Mouse (Mus musculus) adrenal gland (tissue): ENCODE measurements around the gene Pcbd2.
"Not testable (repeated sequence)": the region's sequence is repeated elsewhere in the genome, so short reads cannot be mapped to it uniquely, and the experiment has no call there.

ENCODE experiments used
- intact Hi-C: fragments of 180-260 bp; cut with DNase I; formaldehyde crosslinking; loops from one replicate; pipeline ENCODE4 v1.15.1; 2025
- long read RNA-seq, 2 experiments: library from polyadenylated mRNA; unstranded; transcript quantifications; one replicate each; pipeline ENCODE4 v2.0.0; 2020; ENCODE audit warnings: borderline replicate concordance in 1 of 2; ENCODE audit not compliant: insufficient replicate concordance in 1 of 2

The Pcbd2 gene
- long read RNA-seq, experiment 1, transcript Pcbd2-201 (4 exons, 544 nt) = major isoform, 49 of 69 reads
- long read RNA-seq, experiment 1, partial matches to known transcripts = 2 of 69 reads
- long read RNA-seq, experiment 1, other reads (novel, unspliced or antisense) = 18 of 69 reads
- long read RNA-seq, experiment 2, transcript Pcbd2-201 (4 exons, 544 nt) = major isoform, 49 of 55 reads
- long read RNA-seq, experiment 2, partial matches to known transcripts = 0 of 55 reads
- long read RNA-seq, experiment 2, other reads (novel, unspliced or antisense) = 6 of 55 reads

DNA sequence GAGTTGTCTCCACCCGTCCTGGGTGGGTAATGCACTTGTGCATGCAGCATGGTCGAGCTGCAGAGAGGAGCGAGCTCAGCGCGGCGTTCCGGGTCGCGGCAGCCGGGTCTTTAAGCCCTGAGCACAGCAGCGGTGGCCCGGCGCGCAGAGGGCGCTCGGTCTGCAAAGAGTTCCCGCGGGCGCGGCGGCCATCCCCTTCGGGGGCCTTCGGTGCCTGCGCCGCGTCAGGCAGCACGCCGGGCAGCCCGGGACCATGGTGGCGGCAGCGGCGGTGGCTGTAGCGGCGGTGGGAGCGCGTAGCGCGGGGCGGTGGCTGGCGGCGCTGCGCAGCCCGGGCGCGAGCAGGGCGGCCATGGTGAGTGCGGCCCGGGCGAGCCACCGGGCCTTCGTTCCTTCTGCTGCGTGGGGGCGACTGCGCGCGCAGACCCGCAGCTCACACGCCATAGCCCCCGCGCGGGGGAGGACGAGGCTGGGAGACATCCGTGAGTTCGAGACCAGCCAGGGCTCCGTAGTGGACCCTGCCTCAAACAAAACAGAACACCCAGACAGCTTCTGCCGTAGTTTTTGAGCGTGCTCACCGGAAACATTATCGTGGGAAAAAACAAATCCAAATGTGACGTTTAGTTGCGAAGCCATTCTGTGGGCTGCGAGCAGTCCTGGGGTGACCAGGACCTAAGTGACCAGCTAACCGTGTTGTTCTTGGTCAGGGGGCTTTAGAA lies at the start of gene Pcbd2:
TSS of gene Pcbd2 (plus strand) at position 249 of the 719 bp plus-strand sequence.
- intact Hi-C loops = loop anchor here (2.0 to 10.0 kb wide), 3 partner anchors 35 to 122 kb away; partner anchors contain the start of gene B230219D22Rik

DNA sequence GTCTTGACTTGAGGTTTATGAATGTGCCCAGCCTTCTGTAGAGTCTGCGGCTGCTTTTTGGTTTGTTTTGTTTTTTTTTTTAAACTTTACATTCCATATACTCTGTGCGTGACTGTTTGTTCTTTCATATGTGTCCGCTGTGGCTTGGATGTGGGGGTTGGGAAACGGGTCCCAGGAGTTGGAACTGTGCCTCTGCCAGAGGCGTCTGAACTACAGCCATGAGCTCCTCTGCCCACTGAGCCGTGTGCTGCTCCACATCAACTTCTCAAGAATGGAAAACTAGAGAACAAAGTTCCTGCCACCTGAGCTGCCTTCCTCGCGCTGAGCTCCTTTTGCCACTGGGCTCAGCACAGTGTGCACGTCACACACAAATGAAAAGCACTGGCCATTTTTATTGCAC lies 45.0 kb upstream of the Pcbd2 start:
- intact Hi-C loops = no loop called here

DNA sequence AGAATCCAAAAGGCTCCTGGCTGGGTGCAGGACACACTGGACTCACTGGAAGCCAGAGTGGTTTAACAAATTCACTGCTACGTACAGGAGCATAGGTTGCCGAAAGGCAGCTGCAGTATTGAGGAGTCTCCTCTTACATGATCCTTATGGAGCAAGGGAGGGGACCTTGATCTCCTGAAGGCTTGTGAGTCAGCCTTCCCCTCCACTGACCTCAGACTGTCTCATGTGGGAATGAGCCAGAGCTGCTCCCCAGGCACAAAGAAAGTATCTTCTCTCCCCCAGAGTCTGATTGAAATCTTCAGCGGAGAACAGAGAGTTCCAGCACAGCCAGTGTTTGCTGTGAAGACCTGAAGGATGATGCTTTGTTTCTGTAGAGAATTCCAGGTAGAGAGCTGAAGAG lies 43.6 kb upstream of the Pcbd2 start:
- intact Hi-C loops = no loop called here

DNA sequence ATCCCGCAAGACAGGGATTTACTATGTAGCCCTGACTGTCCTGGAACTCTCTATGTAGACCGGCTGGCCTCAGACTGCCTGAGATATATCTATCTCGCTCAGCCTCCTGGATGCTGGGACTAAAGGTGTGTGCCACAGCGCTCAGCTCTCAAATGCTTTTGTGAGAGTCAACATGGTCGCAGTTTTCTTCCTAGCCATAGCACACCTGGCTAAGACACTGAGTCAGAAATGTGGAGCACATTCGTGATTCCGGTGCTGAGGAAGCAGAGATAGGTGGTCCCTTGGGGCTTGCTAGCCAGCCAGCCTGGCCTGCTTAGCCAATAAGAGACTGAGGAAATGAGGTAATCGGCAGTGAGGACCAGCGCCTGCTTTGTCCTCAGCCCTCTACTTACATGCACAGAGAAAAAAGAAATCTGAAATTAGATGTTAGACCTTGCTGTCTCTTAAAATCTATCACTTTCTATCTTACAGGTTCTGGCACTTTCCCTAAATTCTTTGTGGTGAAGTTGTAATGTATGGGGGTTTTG lies 41.0 kb upstream of the Pcbd2 start:
- intact Hi-C loops = no loop called here

DNA sequence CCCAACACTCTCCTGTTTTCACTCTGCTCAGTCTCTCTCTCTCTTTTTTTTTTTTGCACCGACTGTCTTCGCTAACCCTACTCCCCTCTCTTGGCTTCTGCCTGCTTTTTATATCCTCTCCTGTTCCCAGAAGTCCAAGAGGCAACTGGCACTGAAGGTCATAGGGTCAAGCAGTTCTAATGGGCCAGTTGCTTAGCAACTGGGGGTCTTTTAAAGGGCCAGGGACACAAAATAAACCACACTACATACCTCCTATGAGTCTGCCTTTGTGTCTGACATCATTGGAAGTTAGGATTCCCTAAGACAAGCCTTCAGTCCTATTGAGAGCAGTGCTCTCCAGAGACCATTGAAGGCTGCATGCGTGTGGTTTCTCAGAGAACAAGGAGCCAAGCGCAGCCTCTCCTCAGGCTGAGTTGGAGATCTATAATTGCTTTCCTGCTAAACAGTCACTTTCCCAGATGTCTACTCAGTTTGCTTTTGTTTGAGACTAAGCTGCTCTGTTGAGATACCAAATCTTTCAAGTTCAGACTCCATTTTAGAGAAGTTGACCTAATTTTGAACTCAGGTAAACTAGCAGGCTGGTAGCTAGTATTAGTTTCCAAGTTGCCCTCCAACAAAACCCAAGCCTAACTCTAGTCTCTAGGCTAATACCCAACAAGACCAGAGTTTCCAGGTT lies 39.1 kb upstream of the Pcbd2 start:
- intact Hi-C loops = no loop called here

DNA sequence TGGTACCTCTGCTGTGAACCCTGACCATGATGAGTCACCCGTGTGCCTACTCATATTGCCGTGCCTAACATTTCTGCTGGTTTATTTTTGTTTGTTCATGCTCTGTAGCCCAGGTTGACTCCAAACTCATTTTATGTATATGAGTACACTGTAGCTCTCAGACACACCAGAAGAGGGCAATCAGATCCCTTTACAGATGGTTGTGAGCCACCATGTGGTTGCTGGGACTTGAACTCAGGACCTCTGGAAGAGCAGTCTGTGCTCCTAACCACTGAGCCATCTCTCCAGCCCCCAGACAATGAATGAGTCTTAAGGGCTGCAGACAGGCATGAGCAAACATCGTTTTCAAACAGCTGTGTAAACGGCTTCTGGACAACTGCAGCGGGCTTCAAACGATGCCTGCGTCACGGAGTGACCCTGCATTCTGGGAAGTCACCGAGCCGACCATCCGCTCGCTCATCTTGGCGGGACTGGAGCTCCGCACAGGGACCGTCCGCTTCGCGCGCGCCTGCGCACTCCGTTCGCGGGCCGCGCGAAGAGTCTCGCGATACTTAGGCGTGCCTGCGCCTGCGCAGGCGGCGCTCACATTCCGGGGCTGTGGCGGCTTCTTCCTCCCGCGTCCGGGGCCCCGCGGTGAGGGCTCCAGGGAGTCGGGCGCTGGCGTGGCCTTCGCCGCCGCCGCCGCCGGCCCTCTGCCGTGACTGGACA lies 34.5 kb upstream of the Pcbd2 start, which contains the start of gene B230219D22Rik:
TSS of gene B230219D22Rik (plus strand) at position 590 of the 708 bp plus-strand sequence.
- intact Hi-C loops = loop anchor here (5.0 kb wide), 1 partner anchor 35 kb away; the partner anchor contains the start of gene Pcbd2

DNA sequence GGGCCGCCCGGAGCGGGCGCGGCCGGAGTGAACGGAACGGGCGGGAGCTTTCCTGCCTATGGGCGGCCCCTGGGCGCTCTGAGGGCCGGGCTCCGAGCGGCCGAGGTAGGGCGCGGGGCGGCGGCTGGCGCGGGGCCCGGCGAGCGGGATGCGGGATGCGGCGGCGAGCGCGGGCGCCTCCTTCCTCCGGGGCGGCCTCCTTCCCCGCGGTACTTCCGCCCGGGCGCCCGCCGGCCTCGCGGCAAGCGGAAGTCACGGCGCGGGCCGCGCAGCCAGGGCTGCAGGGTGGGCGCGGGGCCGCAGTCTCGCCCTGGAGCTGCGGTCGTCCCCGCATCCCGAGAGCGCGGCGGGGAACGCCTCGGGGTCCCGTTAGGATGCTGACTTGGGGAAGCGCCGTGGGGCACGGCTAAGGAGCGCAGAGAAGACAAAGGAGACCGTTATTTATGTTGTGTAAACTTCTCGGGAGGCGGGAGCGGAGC lies 33.9 kb upstream of the Pcbd2 start:
- intact Hi-C loops = loop anchor here (5.0 kb wide), 1 partner anchor 34 kb away; the partner anchor contains the start of gene Pcbd2

DNA sequence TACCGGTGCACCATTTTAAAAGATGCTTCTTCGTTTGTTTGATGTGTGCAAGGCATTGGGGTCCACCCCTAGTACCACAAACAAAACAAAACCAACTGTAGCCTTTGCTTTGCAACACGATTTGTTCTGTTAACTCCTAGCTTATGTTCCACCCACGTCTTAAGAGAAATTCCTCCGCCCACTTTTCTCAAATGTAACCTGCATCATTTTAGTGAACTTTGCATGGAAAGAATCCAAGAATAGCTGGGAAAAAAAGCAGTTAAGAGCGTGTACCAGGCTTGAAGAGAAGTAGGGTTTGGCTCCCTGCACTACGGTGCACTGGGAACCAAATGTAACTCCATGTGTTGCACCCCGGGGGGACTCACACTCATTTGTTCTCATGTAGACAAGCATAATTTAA lies 33.1 kb upstream of the Pcbd2 start:
- intact Hi-C loops = loop anchor here (5.0 kb wide), 1 partner anchor 33 kb away; the partner anchor contains the start of gene Pcbd2

DNA sequence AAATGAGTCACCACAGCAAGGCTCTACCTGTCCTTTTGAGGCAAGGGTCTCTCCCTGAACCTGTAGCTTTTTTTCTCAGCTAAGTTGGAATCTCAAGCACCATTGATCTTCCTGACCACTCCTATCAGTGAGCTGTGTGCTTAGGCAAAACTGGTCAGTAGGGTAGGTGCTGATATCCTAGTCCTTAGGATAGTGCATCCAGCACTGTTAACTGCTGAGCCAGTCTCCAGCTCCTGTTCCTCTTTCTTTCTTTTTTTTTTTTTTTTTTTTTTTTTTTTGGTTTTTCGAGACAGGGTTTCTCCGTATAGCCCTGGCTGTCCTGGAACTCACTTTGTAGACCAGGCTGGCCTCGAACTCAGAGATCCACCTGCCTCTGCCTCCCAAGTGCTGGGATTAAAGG lies 31.2 kb upstream of the Pcbd2 start:
- intact Hi-C loops = not testable (repeated sequence)

DNA sequence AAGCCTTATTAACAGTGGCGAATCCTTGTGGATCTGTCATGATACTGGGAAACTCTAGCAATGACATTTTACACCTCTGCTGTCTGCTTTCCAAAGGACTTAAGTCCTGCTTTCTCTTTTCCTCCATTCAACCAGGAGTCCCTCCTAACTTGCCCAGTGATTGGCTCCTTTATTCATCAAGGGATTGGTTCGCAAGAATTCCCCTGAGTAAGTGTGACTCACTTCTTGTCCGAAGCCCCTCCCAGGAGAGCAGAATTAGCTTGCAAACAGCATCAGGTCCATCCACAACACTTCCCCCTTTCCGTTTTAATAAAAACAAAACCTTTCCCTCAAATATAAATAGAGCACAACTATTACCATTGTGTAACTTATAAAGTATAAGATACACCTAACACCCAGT lies 22.9 kb upstream of the Pcbd2 start:
- intact Hi-C loops = no loop called here

DNA sequence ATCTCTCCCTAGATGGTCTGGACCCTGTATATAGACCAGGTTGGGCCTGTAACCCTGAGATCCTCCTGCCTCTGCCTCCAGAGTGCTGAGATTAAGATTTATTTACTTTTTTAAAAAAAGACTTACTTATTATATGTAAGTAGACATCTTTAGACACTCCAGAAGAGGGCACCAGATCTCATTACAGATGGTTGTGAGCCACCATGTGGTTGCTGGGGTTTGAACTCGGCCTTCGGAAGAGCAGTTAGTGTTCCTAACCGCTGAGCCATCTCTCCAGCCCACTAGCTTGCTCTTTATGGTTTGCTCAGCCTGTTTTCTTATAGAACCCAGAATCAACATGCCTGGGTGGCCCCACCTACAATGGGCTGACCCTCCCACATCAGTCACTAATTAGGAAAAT lies 14.3 kb upstream of the Pcbd2 start:
- intact Hi-C loops = no loop called here

DNA sequence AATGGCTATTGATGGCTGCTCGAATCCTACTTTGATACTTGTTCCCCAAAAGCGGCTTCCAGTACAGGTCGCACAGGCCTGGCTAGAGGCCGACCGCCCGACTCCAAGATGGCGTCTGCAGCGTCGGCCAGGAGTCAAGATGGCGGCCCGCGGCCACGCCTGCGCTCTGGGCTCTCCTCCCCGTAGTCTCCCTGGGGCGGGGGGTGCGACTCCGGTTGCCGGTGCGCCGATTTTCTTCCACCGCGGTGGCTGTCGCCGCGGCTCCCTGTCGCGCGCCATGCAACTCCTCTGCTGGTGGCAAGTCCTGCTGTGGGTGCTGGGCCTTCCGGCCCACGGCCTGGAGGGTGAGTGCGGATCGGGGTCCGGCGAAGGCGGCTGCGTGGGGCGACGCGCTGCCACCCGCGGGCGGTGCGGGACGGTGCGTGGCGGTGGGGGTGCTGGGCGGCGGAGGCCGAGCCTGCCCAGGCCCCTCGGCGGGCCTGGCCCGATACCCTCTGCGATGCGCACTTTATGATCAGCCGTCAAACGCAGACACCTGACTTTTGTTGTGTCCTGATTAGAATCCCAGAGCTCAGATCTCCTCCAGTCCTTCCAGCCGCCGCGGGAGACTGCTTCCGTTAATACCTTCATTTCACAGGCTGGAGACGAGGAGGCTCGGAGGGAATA lies 12.5 kb upstream of the Pcbd2 start, which contains the start of gene Txndc15:
TSS of gene Txndc15 (plus strand) at position 150 of the 666 bp plus-strand sequence.
- intact Hi-C loops = no loop called here

DNA sequence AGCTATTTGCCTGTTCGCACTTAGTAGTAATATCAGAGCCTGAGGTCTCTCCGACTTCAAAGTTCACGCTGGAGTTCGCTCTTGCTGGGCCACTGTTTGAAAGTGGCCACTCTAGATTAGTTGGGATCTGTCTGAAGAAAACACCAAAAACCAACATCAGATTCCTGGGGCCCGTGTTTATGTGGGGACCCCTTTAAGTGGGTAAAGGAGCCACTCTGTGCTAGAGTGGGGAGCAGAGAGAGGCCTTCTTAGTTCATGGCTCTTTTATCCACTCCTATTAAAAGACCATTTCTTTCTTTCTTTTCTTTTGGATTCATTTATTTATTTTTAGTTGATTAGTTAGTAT lies 12.0 kb upstream of the Pcbd2 start:
- intact Hi-C loops = no loop called here

DNA sequence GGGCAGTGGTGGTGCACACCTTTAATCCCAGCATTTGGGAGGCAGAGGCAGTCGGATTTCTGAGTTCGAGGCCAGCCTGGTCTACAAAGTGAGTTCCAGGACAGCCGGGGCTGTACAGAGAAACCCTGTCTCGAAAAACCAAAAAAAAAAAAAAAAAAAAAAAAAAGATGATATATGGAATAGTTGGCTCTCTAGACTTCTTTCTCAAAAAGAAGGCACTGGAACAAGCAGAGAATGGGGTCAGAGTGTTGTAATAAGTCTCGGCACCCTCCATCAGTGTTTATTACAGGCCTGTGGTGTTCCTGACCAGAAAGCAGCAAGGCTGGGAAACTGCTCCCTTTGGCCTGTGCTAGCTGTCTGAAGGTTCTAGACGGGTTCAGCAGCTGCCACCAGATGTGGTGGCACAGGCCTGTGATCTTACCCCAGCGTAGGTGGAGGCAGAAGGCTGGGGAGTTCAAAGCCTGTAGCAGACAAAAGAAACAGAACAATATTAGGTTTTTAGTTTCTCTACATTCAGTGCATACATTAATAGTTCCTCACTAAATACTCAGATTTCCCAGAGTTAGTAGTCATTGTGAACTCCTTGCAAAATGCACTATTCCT lies 11.2 kb upstream of the Pcbd2 start:
- intact Hi-C loops = no loop called here

DNA sequence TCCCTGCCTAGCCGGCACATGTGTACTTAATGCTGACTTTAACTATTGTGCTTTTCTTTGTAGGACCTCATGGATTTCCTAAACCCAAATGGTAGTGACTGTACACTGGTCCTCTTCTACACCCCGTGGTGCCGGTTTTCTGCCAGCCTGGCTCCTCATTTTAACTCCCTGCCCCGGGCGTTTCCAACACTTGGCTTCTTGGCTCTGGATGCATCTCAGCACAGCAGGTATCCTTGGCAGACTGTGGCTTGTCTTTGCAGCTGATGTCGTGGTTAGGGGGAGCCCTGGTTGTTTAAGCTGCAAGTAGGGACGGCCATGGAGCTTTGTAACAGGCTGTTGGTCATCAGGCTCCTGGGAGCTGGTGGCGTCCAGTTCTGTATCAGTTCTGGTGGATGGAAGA lies 5.7 kb upstream of the Pcbd2 start:
- intact Hi-C loops = loop anchor here (10.0 kb wide), 1 partner anchor 117 kb away; no protein-coding TSS in a partner anchor

DNA sequence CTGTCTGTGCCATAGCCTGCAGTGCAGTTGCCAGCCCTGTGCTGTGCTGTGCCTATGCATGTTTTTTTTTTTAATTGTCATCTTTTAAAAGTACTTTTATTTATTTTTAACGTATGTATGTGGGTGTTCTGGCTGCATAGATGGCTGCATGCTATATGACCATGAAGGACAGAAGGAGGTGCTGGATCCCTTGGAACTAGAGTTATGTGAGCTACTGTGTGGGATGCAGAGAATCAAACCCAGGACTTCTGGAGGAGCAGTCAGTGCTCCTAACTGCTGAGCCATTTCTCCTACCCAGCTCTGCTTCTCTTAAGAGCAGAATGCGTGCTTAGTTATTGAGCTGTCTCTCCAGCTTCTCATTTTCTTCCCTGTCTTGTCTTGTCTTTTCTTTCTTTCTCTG lies 5.2 kb upstream of the Pcbd2 start:
- intact Hi-C loops = loop anchor here (10.0 kb wide), 1 partner anchor 117 kb away; no protein-coding TSS in a partner anchor

DNA sequence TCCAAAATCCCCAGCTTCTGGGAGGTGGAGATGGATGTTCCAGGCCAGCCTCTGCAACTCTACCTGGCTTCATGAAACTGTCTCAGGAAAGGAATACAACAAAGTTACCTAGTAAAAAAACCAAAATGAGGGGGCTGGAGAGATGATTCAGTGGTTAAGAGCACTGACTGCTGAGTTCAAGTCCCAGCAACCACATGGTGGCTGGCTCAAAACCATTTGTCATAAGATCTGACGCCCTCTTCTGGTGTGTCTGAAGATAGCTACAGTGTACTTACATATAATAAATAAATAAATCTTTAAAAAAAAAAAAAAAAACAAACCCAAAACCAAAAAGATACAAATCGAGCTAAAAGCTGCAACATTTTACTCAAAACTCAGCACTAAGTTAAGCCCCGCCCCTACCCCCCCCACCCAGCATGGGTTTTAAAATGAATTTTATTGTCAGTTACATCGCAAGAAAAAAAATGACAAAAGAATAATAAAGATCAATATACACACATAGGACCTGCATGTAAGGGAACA lies 509 bp upstream of the Pcbd2 start:
- intact Hi-C loops = loop anchor here (2.0 to 10.0 kb wide), 3 partner anchors 34 to 122 kb away; partner anchors contain the start of gene B230219D22Rik

DNA sequence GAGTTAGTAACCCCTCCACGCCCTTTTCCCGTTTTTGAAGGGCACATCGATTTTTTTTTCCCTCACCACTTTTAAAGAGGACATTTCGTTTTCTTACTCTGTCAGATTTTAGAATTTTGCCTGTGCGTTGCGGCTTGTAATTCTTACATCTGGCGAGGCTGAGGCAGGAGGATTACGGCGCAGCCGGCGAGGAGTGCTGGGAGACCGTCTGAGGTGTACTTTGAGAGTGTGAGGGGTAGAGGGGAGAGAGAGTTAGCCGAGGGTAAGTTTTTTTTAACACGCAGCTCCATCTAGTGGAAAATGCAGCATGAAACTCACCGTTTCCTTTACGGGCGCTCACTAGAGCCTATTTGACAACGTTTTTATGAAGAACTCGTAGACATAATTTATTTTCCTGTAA lies 671 bp downstream of the Pcbd2 start:
- intact Hi-C loops = loop anchor here (2.0 to 10.0 kb wide), 3 partner anchors 36 to 123 kb away; partner anchors contain the start of gene B230219D22Rik

DNA sequence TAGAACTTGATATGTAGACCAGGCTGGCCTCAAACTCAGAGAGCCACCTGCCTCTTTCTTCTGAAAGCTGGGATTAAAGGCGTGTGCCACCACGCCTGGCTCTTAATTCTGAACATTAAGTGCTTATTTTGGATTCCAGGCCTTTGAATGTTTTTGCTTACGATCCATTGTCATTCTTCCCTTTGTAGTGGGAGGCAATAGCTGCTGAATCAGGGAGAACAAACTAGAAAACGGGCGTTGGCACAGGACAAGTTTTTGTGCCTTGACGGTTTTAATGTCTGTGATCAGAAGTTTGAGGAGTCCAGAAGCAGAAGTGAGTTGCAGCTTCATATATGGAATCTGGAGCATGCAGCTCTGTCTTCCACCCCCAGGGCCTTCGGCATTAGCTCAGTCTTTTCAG lies 3.5 kb downstream of the Pcbd2 start:
- intact Hi-C loops = no loop called here
